Mouse (Mus musculus) colon, adult 2 months (tissue): ENCODE measurements around the gene Gm11096. TPM values are rescaled to one million over a fixed set of nuclear protein-coding genes. Genes with fewer than 3 reads are reported as not detected.

Source experiments
- polyA plus RNA-seq: library from polyadenylated mRNA; depleted of rRNA; stranded (reverse); fragments of >200 nt; gene quantifications from 2 replicates; pipeline ENCODE4 v1.2.3, GENCODE M21; 2012; rRNA removed

The Gm11096 gene
- not detected in 2 replicates for polyA plus RNA-seq

DNA sequence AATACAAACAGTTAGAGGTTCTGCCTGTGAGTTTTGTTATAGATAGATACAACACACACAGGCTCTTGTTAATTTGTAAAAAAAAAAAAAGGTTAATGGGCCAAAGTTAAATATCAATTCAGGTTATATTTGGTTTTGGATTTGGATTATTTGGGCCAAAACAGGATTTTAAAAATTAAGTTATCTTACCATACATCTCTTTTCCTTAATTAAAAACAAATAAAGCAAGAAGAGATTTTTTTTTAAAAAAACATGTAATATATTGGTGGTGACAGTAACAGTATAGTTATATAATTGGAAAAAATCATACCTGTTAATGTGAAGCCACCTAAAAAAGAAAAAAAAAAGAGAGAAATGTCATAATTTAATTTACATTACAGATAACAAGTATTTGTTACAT lies at the start of gene Gm11096:
TSS of gene Gm11096 (plus strand) at position 301 of the 400 bp plus-strand sequence.

